Mouse (Mus musculus) heart, adult 10 weeks (tissue): ENCODE results near the gene Vps37d. TPM values are rescaled to one million over a fixed set of nuclear protein-coding genes. Genes with fewer than 3 reads are reported as not detected.

Experiments
- polyA plus RNA-seq: library from polyadenylated mRNA; stranded (reverse); fragments of 350-450 nt; fragmentation: Illumina TruSeq; extraction: RNeasy Lipid Tissue Mini Kit (QIAGEN cat#74804); gene quantifications from one replicate; pipeline ENCODE4 v1.2.3, GENCODE M21; 2014; ENCODE audit warnings: low read depth, low replicate concordance

Vps37d gene
- polyA plus RNA-seq: 0.39 TPM

DNA sequence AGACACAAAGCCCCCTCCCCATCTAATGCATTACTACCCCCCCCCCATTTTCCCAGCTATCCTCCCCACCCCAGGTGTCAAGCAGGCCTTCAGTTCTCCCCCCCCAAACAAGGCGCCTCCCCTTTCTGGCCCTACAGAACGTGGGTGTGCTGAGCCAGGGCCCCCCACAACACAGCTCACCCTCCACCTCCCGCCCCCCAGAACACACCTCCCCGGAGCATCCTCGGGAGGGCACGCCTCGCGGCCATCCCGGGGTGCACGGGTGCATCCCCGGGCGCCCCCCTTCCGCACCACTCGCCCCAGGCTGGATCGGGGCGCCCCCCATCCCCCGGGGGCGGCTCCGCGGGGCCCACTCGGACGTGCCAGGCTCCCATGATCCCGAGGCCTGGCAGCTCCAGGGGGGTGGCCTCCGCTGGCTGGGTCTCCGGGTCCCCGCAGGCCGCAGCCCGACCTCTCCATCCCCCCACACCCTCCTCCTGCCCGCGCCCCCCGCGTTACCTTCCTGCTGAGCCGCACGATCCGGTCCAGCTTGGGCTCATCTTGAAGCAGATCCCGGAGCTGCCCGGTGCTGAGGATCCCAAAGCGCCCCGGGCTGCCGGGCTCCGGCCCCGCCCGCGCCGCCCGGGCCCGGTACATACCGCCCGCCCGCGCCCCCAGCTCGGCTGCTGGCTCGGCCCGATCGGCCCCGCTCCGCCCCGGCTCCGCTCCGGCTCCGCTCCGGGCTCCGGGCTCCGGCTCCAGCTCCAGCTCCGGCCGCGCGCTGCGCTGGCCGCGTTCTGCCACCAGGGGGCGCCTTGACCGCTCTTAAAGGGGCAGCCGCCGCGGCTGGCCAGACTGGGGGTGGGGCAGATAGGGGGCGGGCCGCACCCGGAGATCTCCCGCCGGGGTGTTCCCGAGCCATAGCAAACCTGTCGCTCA lies at the start of gene Vps37d:
Gene Vps37d, minus strand, starts transcription at position 703 of the 918 bp plus-strand sequence.

DNA sequence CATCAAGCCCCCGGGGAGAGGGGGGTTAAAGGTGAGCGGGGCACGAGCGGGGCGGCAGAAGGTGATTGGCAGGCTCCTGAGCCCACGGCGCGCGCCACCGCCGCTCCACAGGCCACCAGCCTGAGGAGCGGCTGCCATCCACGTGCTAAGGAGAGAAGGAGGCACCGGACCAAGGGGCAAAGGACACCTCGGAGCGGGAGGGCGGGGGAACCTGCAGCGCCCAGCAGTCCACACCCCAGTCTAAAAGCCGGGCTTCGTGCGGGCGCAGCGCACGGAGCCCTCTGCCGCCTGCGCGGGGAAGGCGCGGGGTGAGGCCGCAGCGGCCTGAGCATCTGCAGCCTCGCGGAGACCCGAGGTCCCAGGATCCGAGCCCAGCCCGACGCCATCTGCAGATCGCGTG lies 11.6 kb upstream of the Vps37d start, which contains the start of gene Mlxipl:
Gene Mlxipl, plus strand, starts transcription at position 238 of the 400 bp plus-strand sequence.

DNA sequence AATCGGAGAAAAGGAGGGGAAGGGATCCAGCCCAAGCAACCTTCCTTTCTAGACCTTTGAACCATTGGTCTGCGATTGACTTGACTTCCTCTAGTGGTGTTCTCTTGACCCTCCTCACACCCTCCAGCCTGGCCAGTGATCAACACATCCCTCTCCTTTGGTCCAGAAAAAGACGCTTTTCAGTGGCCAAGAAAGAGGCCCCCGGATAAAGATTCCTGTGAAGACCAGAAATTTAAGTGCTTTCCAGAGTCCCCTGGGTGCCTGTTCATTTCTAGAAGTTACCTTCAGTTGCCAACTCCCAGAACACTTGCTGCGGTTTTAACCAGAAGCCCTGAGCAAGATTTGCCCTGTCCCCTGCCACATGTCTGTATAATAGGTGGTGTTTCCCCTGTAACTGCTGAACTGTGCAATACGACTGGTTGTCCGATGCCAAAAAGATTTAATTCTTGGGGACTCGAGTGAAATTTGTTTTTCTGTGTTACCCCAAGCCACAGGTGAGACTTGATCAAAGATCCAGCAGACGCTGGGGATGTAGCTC lies 13.1 kb downstream of the Vps37d start, which contains the start of gene Bud23:
Gene Bud23, minus strand, starts transcription at position 51 of the 538 bp plus-strand sequence.

DNA sequence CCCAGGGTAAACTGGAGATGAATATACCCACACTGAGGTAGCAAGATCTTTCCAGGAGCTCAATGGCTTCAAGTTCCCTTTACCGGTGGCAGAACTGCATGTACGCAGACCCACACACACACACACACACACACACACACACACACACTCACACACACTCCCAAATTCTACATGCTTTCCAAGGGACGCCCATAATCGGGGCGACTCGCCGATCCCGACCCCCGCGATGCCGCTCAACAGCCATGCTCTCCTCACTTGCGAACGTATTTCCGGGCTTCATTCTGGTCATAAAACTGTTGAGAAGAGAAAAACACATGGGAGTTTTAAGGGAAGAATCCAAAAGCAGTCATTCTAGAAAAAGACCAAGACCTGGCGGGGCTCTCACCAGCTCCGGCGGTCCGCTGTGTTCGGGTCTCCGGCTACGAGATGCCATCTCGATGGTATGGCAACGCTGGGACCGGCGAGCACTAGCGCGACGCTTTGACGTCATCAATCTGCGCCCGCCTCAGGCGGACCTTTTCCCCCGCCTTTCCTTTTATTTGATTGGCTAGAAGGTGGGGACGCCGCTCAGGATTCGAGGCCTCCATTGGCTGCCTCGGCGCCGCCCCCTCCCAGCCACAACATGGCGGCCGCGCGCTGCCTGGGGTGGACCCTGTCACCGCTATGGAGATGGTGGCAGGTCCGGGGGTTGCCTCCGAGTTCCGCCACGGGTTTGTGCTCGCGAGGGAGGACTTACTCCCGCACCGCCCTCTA lies 14.3 kb downstream of the Vps37d start, which contains the start of gene Dnajc30:
Gene Dnajc30, plus strand, starts transcription at position 574 of the 753 bp plus-strand sequence.

DNA sequence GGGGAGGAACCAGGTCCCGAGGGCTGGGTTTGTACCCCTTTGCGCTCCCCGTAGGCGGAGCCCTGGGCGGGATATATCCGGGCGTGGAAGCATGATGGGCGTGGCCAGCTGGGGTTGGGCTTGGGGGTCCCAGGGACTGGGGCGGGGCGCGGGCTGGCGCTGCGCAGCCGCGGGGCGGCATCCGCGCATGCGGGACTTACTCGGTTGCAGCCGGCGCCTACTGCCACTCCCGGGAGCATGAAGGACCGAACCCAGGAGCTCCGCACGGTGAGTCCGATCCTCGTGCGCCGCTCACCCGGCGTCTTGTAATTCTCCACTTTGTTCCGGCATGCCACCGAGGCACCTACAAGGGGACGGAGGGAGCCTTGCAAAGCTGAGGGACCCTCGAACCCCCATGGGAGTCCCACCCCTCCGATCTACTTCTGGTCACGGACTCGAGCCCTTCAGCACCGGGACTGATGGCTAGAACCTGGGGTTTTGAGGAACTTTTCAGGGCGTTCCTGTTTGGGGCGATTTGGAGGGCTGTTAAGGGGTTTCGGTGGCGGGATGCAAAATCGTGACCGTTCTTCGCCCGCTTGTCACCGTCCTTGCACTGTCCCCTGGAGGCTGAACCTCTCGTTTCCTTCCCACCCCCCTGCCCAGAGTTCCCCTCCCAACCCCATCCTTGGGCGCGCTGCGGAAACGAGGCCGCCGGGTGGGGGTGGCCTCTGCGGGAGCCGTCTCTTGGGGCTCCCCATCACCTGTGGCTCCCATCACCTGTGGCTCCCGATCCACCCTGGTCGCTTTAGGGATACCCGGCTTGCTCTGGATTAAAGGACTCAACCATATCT lies 54.5 kb downstream of the Vps37d start, which contains the start of gene Stx1a:
Gene Stx1a, plus strand, starts transcription at position 139 of the 830 bp plus-strand sequence.

Other genes starting within 250 kb of the Vps37d start
- not detected for gene Tmem270, start 171.5 kb downstream of the Vps37d start, polyA plus RNA-seq
- not detected for gene Cldn13, start 162.7 kb downstream of the Vps37d start, polyA plus RNA-seq
- gene Mettl27, start 145.9 kb downstream of the Vps37d start, polyA plus RNA-seq: 1.4 TPM
- gene Cldn4, start 131.3 kb downstream of the Vps37d start, polyA plus RNA-seq: not detected
- 0.37 TPM for gene Cldn3, start 92.1 kb downstream of the Vps37d start, polyA plus RNA-seq
- gene Abhd11, start 69.1 kb downstream of the Vps37d start, polyA plus RNA-seq: 75.7 TPM
- 3.7 TPM for gene Stx1a, start 54.8 kb downstream of the Vps37d start, polyA plus RNA-seq
- 38.5 TPM for gene Dnajc30, start 14.1 kb downstream of the Vps37d start, polyA plus RNA-seq
- 34.6 TPM for gene Bud23, start 13.3 kb downstream of the Vps37d start, polyA plus RNA-seq
- 45.5 TPM for gene Mlxipl, start 11.6 kb upstream of the Vps37d start, polyA plus RNA-seq
- 5.3 TPM for gene Tbl2, start 71.4 kb upstream of the Vps37d start, polyA plus RNA-seq
- 37.5 TPM for gene Bcl7b, start 90.0 kb upstream of the Vps37d start, polyA plus RNA-seq
- 40.2 TPM for gene Baz1b, start 109.0 kb upstream of the Vps37d start, polyA plus RNA-seq
- 0.58 TPM for gene Fzd9, start 173.0 kb upstream of the Vps37d start, polyA plus RNA-seq